Mouse (Mus musculus) olfactory bulb, adult 2 months (tissue): ENCODE data around the gene Irgc1. TPM values are rescaled to one million over a fixed set of nuclear protein-coding genes. Genes with fewer than 3 reads are reported as not detected.

Experiments used
- H3K27ac ChIP-seq: fragments of 200-500 bp; 2 replicates; pipeline ENCODE4 v1.5.1; 2012; ENCODE audit warnings: low read depth, low read length; ENCODE audit not compliant: insufficient read depth
- H3K4me1 ChIP-seq: fragments of 200-500 bp; 2 replicates; pipeline ENCODE4 v1.6.1; 2012; ENCODE audit warnings: low read length; ENCODE audit not compliant: control insufficient read depth, insufficient read depth
- H3K4me3 ChIP-seq: fragments of 200-500 bp; 2 replicates; pipeline ENCODE4 v1.5.1; 2012; ENCODE audit warnings: mild to moderate bottlenecking, low read depth, low read length, moderate library complexity; ENCODE audit not compliant: insufficient read depth
- CTCF ChIP-seq: fragments of 200-500 bp; IDR thresholded peaks from 2 replicates; pipeline ENCODE4 v1.5.1; 2012; ENCODE audit warnings: low read depth, mild to moderate bottlenecking, low read length, moderate library complexity; ENCODE audit not compliant: insufficient read depth
- POLR2A ChIP-seq: fragments of 200-500 bp; IDR thresholded peaks from 2 replicates; pipeline ENCODE4 v1.6.1; 2012; ENCODE audit warnings: mild to moderate bottlenecking, low read depth, low read length, moderate library complexity; ENCODE audit not compliant: insufficient read depth
- WGBS: fragments of 180-500 bp; shearing (Covaris S2); methylation state at CpG from one replicate; pipeline ENCODE4 v1.1.7; 2018; 5-methylcytosine and 5-hydroxymethylcytosine counted together
- polyA plus RNA-seq: library from polyadenylated mRNA; stranded (reverse); fragments of >200 nt; gene quantifications from 2 replicates; pipeline ENCODE4 v1.2.4, GENCODE M21; 2012; ENCODE audit warnings: low replicate concordance; ENCODE audit not compliant: missing spikeins, insufficient read depth, insufficient read length

Gene Irgc1
- polyA plus RNA-seq, 1 experiment, result not detected

- whole genome bisulfite sequencing, result 21% methylated on average over 5 of the region's 5 CpGs
- H3K27ac ChIP-seq, result peak overlapping the region; percentile 85
- TF ChIP-seq CTCF (no peak), POLR2A (no peak)
- peaks cover 17% of the 10 kb centered on the region for H3K4me1 ChIP-seq
- 0 out of 2 replicates have a peak overlapping the region, but pooled peaks have one; percentile 12 for H3K4me3 ChIP-seq
Observed at GRCm38 (mm10) chr7:24391077-24391476, 61.0 kb downstream of the Irgc1 start.

GRCm38 (mm10) chr7:24390512-24390911 lies 61.6 kb downstream of the Irgc1 start:
- Histone ChIP-seq H3K4me1 (peaks cover 17% of the 10 kb centered on the region), H3K27ac (no peak overlapping the region), H3K4me3 (no peak overlapping the region)
- WGBS, result 65% methylated on average over 7 of the region's 7 CpGs
- TF ChIP-seq CTCF (no peak), POLR2A (no peak)

GRCm38 (mm10) chr7:24389516-24390187 lies 62.4 kb downstream of the Irgc1 start:
- no peak for TF ChIP-seq CTCF
- TF ChIP-seq POLR2A, result no peak
- 57% methylated on average over 13 of the region's 13 CpGs for WGBS
- Histone ChIP-seq H3K27ac (no peak overlapping the region), H3K4me1 (peaks cover 20% of the 10 kb centered on the region), H3K4me3 (no peak overlapping the region)

- H3K4me3 ChIP-seq, result no peak overlapping the region
- H3K27ac ChIP-seq, result no peak overlapping the region
- 81% methylated on average over 10 of the region's 10 CpGs for WGBS
Observed at GRCm38 (mm10) chr7:24387059-24387556, 65.0 kb downstream of the Irgc1 start.

GRCm38 (mm10) chr7:24384827-24385226 lies 67.3 kb downstream of the Irgc1 start:
- Histone ChIP-seq H3K4me1 (peaks cover 7% of the 10 kb centered on the region; the same call in 1 of the 2 replicates), H3K4me3 (no peak overlapping the region), H3K27ac (no peak overlapping the region)
- 7% methylated on average over 11 of the region's 11 CpGs for WGBS
- TF ChIP-seq POLR2A (no peak), CTCF (peak; percentile 90)

More at GRCm38 (mm10) chr7:24387059-24387556, 65.0 kb downstream of the Irgc1 start:
- TF ChIP-seq CTCF, result no peak
- H3K4me1 ChIP-seq, result peaks cover 21% of the 10 kb centered on the region

- no peak overlapping the region for H3K4me3 ChIP-seq
- H3K27ac ChIP-seq, result no peak overlapping the region
- peaks cover 3% of the 10 kb centered on the region; the same call in 1 of the 2 replicates for H3K4me1 ChIP-seq
- TF ChIP-seq POLR2A (no peak), CTCF (no peak)
- 65% methylated on average over 6 of the region's 6 CpGs for WGBS
Observed at GRCm38 (mm10) chr7:24384070-24384469, 68.0 kb downstream of the Irgc1 start.

- Histone ChIP-seq H3K4me3 (no peak overlapping the region), H3K4me1 (peaks cover 6% of the 10 kb centered on the region), H3K27ac (no peak overlapping the region)
- WGBS, result 88% methylated on average over 16 of the region's 16 CpGs
- TF ChIP-seq CTCF (no peak), POLR2A (no peak)
Observed at GRCm38 (mm10) chr7:24382730-24383372, 69.2 kb downstream of the Irgc1 start.

Other genes starting within 250 kb of the Irgc1 start
- gene Zfp111, start 240.9 kb downstream of the Irgc1 start, polyA plus RNA-seq, result not detected in 2 replicates
- not detected in 2 replicates for gene Zfp109, start 214.7 kb downstream of the Irgc1 start, polyA plus RNA-seq
- gene Zfp108, start 197.5 kb downstream of the Irgc1 start, polyA plus RNA-seq, result not detected in 2 replicates
- gene Zfp93, start 181.9 kb downstream of the Irgc1 start, polyA plus RNA-seq, result not detected in 2 replicates
- not detected in 2 replicates for gene Zfp61, start 151.1 kb downstream of the Irgc1 start, polyA plus RNA-seq
- not detected in 2 replicates for gene Zfp94, start 135.6 kb downstream of the Irgc1 start, polyA plus RNA-seq
- not detected in 2 replicates for gene Tescl, start 118.4 kb downstream of the Irgc1 start, polyA plus RNA-seq
- not detected in 2 replicates for gene Lypd5, start 103.1 kb downstream of the Irgc1 start, polyA plus RNA-seq
- gene Kcnn4, start 82.0 kb downstream of the Irgc1 start, polyA plus RNA-seq, result not detected in 2 replicates
- gene Smg9, start 52.7 kb downstream of the Irgc1 start, polyA plus RNA-seq, result not detected in 2 replicates
- not detected in 2 replicates for gene Plaur, start 10.2 kb upstream of the Irgc1 start, polyA plus RNA-seq
- gene Cadm4, start 29.7 kb upstream of the Irgc1 start, polyA plus RNA-seq, result not detected in 2 replicates
- gene Zfp428, start 54.7 kb upstream of the Irgc1 start, polyA plus RNA-seq, result not detected in 2 replicates
- gene AC161166.1, start 60.2 kb upstream of the Irgc1 start, polyA plus RNA-seq, result not detected in 2 replicates
- not detected in 2 replicates for gene Irgq, start 78.4 kb upstream of the Irgc1 start, polyA plus RNA-seq
- not detected in 2 replicates for gene Pinlyp, start 93.8 kb upstream of the Irgc1 start, polyA plus RNA-seq
- gene Xrcc1, start 94.0 kb upstream of the Irgc1 start, polyA plus RNA-seq, result not detected in 2 replicates
- not detected in 2 replicates for gene Ethe1, start 135.2 kb upstream of the Irgc1 start, polyA plus RNA-seq
- not detected in 2 replicates for gene Zfp575, start 135.3 kb upstream of the Irgc1 start, polyA plus RNA-seq
- gene Phldb3, start 158.5 kb upstream of the Irgc1 start, polyA plus RNA-seq, result not detected in 2 replicates
- not detected in 2 replicates for gene Lypd3, start 184.3 kb upstream of the Irgc1 start, polyA plus RNA-seq
- gene Tex101, start 224.4 kb upstream of the Irgc1 start, polyA plus RNA-seq, result not detected in 2 replicates